Mouse (Mus musculus): ENCODE data around the gene Gm9008. TPM values are rescaled to one million over a fixed set of nuclear protein-coding genes. Genes with fewer than 3 reads are reported as not detected.
"Not testable (repeated sequence)": the region's sequence is repeated elsewhere in the genome, so short reads cannot be mapped to it uniquely, and the experiment has no call there.

Gm9008 gene
- polyA plus RNA-seq (2015; fragmentation: Nextera tagmentation; extraction: Ambion mirVana), result 0.18 TPM in 1 of 2 replicates, not detected in the other

GRCm38 (mm10) chr6:76497054-76497835 lies at the start of gene Gm9008:
Gene Gm9008 (minus strand): TSS chr6:76497784.
- not testable (repeated sequence) for H3K4me1 ChIP-seq; H3K36me3 ChIP-seq; H3K9ac ChIP-seq (replicated peaks); H3K27me3 ChIP-seq; H3K4me2 ChIP-seq (replicated peaks); H3K4me3 ChIP-seq; H3K9me3 ChIP-seq; H3K27ac ChIP-seq (replicated peaks); ATAC-seq (replicated peaks)
- WGBS, result 95% methylated on average over 19 of the region's 22 CpGs

GRCm38 (mm10) chr6:76521975-76522641 lies 24.5 kb upstream of the Gm9008 start:
- Histone ChIP-seq H3K27me3 (no peaks in the 10 kb centered on the region), H3K4me3 (no peak overlapping the region), H3K9me3 (no peaks in the 10 kb centered on the region), H3K36me3 (no peaks in the 10 kb centered on the region), H3K9ac (replicated peaks) (no peak overlapping the region), H3K4me1 (no peaks in the 10 kb centered on the region), H3K4me2 (replicated peaks) (no peak overlapping the region), H3K27ac (replicated peaks) (no peak overlapping the region)
- 75% methylated on average over 4 of the region's 4 CpGs for WGBS
- no peak for ATAC-seq (replicated peaks)

- no peak overlapping the region for H3K9ac ChIP-seq (replicated peaks)
- H3K9me3 ChIP-seq, result no peaks in the 10 kb centered on the region
- H3K4me3 ChIP-seq, result no peak overlapping the region
- no peak for ATAC-seq (replicated peaks)
- no peaks in the 10 kb centered on the region for H3K27me3 ChIP-seq
- no peaks in the 10 kb centered on the region for H3K36me3 ChIP-seq
- H3K27ac ChIP-seq (replicated peaks), result no peak overlapping the region
- H3K4me1 ChIP-seq, result no peaks in the 10 kb centered on the region
- H3K4me2 ChIP-seq (replicated peaks), result no peak overlapping the region
Measured at GRCm38 (mm10) chr6:76510200-76510599, 12.6 kb upstream of the Gm9008 start.

- not testable (repeated sequence) for H3K4me2 ChIP-seq (replicated peaks); H3K9me3 ChIP-seq; ATAC-seq (replicated peaks); H3K4me3 ChIP-seq; H3K27me3 ChIP-seq; H3K4me1 ChIP-seq; H3K36me3 ChIP-seq; H3K9ac ChIP-seq (replicated peaks); H3K27ac ChIP-seq (replicated peaks)
- WGBS, result 89% methylated on average over 11 of the region's 12 CpGs
Measured at GRCm38 (mm10) chr6:76496335-76496734, 1.2 kb downstream of the Gm9008 start.

- 26% methylated on average over 2 of the region's 2 CpGs for WGBS
- Histone ChIP-seq H3K9ac (replicated peaks) (no peak overlapping the region), H3K27me3 (no peaks in the 10 kb centered on the region), H3K4me1 (no peaks in the 10 kb centered on the region), H3K36me3 (no peaks in the 10 kb centered on the region), H3K4me3 (no peak overlapping the region), H3K9me3 (no peaks in the 10 kb centered on the region), H3K4me2 (replicated peaks) (no peak overlapping the region), H3K27ac (replicated peaks) (no peak overlapping the region)
- ATAC-seq (replicated peaks), result peak; percentile 77
Measured at GRCm38 (mm10) chr6:76468194-76468593, 29.4 kb downstream of the Gm9008 start.
